Mouse (Mus musculus) testis, adult 2 months (tissue): ENCODE results near the gene Rpl7l1. TPM values are rescaled to one million over a fixed set of nuclear protein-coding genes. Genes with fewer than 3 reads are reported as not detected.
"Not testable (repeated sequence)": the region's sequence is repeated elsewhere in the genome, so short reads cannot be mapped to it uniquely, and the experiment has no call there.

ENCODE experiments used
- H3K27ac ChIP-seq: fragments of 200-500 bp; 2 replicates; pipeline ENCODE4 v1.5.1; 2012; ENCODE audit warnings: low read depth, low read length; ENCODE audit not compliant: control insufficient read depth, insufficient read depth
- H3K27me3 ChIP-seq: fragments of 200-500 bp; 2 replicates; pipeline ENCODE4 v1.6.1; 2012; ENCODE audit warnings: mild to moderate bottlenecking, low read length, moderate library complexity; ENCODE audit not compliant: control insufficient read depth, insufficient read depth
- H3K36me3 ChIP-seq: fragments of 200-500 bp; 2 replicates; pipeline ENCODE4 v1.6.1; 2012; ENCODE audit warnings: mild to moderate bottlenecking, low read length; ENCODE audit not compliant: control insufficient read depth, insufficient read depth
- H3K4me1 ChIP-seq: fragments of 200-500 bp; 2 replicates; pipeline ENCODE4 v1.6.1; 2012; ENCODE audit warnings: low read length; ENCODE audit not compliant: control insufficient read depth, insufficient read depth
- H3K4me3 ChIP-seq: fragments of 200-500 bp; 2 replicates; pipeline ENCODE4 v1.5.1; 2012; ENCODE audit warnings: low read depth, mild to moderate bottlenecking, low read length, moderate library complexity, mixed read lengths; ENCODE audit not compliant: control insufficient read depth
- CTCF ChIP-seq: fragments of 200-500 bp; IDR thresholded peaks from 2 replicates; pipeline ENCODE4 v1.5.1; 2012; ENCODE audit warnings: low read depth, mild to moderate bottlenecking, inconsistent platforms, low read length, moderate library complexity; ENCODE audit not compliant: control insufficient read depth, insufficient read depth, insufficient replicate concordance
- POLR2A ChIP-seq: fragments of 200-500 bp; IDR thresholded peaks from 2 replicates; pipeline ENCODE4 v1.6.1; 2012; ENCODE audit warnings: low read depth, mild to moderate bottlenecking, inconsistent platforms, low read length, moderate library complexity; ENCODE audit not compliant: control insufficient read depth
- polyA plus RNA-seq: library from polyadenylated mRNA; depleted of rRNA; stranded (reverse); fragments of >200 nt; gene quantifications from 2 replicates; pipeline ENCODE4 v1.2.3, GENCODE M21; 2012

Gene Rpl7l1
- polyA plus RNA-seq, 1 experiment, result 14.1 TPM

DNA sequence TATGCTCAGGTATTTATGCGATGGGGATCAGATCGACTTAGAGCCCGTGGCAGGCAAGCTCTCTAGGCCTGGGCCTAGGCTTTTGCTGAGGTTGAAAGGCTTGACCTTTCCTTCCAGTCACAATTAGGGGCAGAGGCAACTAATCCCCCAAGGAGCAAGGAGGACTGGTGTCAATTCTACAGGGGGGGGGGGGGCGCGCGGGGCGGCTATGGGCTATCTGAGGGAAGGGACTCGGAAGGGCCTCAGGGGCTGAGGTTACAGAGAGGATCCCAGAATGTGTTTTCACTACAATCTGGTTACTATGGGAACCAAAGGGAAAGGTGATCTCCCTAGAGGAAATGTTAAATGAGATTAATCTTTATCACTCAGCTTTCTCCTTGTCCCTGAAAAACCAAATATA, 14.9 kb upstream of the Rpl7l1 start:
- Histone ChIP-seq H3K4me3 (no peak overlapping the region), H3K4me1 (no peaks in the 10 kb centered on the region), H3K27ac (no peak overlapping the region), H3K36me3 (no peaks in the 10 kb centered on the region; the same call in 1 of the 2 replicates), H3K27me3 (no peaks in the 10 kb centered on the region)
- TF ChIP-seq POLR2A (no peak), CTCF (no peak)

DNA sequence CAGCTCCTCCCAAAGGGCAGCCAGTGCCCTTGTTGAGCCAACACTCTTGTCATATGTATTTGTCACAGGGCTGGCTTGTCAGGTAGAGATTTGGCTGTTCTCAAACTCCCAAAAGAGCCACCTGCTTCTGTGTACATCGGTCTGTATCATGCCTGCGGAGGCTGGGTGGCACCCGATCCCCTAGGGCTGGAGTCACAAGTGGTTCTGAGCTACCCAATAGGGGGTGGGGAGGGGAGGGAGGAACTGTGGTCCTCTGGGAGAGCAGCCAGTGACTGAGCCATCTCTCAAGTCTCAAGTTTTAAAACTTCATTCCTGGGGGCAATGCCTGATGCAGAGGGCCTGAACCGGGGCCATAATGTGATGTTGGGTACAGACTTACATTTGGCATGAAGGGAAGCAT, 14.3 kb upstream of the Rpl7l1 start:
- TF ChIP-seq POLR2A, result no peak
- no peak for TF ChIP-seq CTCF
- H3K4me3 ChIP-seq, result no peak overlapping the region

DNA sequence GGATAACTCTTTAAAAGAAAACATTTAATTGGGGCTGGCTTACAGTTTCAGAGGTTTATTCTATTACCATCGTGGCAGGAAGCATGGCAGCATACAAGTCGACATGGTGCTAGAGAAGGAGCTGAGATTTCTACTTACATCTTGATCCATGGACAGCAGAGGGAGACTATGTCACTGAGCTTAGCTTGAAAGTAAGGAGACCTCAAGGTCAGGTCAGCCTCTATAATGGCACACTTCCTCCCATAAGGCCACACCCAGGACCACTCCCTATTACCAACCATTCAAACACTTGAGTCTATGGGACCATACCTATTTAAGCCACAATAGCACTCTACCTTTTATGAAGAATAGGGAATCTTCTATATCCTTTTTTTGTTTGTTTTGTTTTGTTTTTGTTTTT, 10.5 kb upstream of the Rpl7l1 start:
- H3K36me3 ChIP-seq, result no peaks in the 10 kb centered on the region
- no peak for TF ChIP-seq POLR2A
- TF ChIP-seq CTCF, result no peak
- H3K4me3 ChIP-seq, result no peak overlapping the region
- H3K27ac ChIP-seq, result no peak overlapping the region
- no peaks in the 10 kb centered on the region for H3K4me1 ChIP-seq
- H3K27me3 ChIP-seq, result no peaks in the 10 kb centered on the region

More for the DNA sequence above, 14.3 kb upstream of the Rpl7l1 start:
- Histone ChIP-seq H3K36me3 (no peaks in the 10 kb centered on the region; the same call in 1 of the 2 replicates), H3K27me3 (no peaks in the 10 kb centered on the region), H3K4me1 (no peaks in the 10 kb centered on the region), H3K27ac (no peak overlapping the region)

DNA sequence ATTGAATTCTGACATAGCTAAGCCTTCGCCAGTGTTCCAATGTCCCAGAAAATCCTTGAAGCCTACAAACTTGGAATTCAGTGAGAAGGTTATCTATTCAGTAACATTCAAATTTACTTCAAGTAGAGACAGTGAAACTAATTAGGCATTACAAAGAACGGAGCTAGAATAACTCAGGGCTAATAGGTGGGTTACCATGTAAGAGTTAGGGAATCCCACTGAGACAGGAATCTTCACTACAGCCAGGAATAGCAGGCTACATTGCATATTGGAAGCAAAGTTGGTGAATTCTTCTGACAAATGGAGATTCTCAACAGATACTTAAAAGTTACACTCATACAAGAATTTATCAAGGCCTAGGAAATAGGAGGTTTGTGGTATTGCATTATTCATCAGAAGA, 5.5 kb upstream of the Rpl7l1 start:
- not testable (repeated sequence) for H3K27ac ChIP-seq, H3K36me3 ChIP-seq, H3K27me3 ChIP-seq, H3K4me3 ChIP-seq, H3K4me1 ChIP-seq

DNA sequence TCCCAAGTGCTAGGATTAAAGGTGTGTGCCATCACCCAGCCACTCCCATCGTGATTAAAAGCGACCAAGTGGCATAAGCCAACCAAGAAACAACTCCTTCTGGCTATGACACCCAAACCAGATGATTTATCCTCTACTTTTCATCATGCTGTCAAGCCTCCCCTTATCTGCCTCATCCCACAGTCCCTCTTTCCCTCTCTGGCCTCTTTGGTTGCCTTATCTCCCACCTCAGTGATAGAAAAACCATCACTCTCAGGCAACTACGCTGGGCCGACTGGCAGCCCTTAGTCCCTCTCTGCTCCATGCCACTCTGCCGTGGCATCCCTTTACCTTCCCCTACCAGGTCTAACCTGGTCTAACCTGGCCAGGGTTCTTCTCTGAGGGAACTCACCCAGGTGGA, 4.5 kb upstream of the Rpl7l1 start:
- Histone ChIP-seq H3K27me3 (no peaks in the 10 kb centered on the region), H3K36me3 (no peaks in the 10 kb centered on the region), H3K27ac (no peak overlapping the region), H3K4me3 (no peak overlapping the region), H3K4me1 (no peaks in the 10 kb centered on the region)
- TF ChIP-seq CTCF (no peak), POLR2A (no peak)

DNA sequence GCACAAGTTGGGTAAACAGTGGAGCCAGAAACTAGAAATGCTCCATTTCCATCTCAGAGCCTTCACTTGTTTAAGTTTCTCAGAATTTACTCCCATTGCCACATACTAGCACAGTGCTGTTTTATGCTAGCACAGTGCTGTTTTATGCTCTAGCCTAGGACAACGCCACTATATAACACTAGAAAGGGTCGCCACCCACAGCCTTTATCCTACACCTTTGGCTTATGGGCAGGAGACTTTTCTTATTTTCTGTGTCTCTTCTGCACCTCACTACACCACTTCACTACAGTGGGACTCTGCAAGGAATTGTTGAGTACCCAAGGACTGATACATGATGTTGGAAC, 722 bp upstream of the Rpl7l1 start:
- TF ChIP-seq CTCF (no peak), POLR2A (no peak)
- Histone ChIP-seq H3K4me3 (no peak overlapping the region), H3K27me3 (no peaks in the 10 kb centered on the region), H3K4me1 (no peaks in the 10 kb centered on the region; the same call in 1 of the 2 replicates), H3K27ac (no peak overlapping the region), H3K36me3 (peaks cover 2% of the 10 kb centered on the region; the same call in 1 of the 2 replicates)

DNA sequence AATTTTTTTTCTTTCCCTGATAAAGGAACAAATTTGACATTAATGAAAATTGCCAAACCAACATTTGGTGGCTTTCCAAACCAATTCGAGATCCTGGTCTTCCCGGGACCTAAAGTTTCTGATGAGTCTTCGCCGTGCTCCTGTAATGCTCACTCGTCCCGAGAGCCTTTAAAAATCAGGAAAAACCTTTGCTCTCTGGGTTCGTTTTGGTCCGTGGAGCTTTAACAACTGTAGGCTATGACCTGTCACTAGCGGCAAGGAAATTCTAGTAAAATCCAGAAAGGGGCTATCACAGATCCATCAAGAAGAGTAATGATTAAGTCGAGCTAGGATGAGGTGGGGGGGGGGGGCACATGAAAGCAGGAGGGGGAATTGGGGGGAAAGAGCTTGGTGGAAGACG, 596 bp downstream of the Rpl7l1 start:
- H3K27ac ChIP-seq, result peak overlapping the region; percentile 75
- H3K4me1 ChIP-seq, result no peaks in the 10 kb centered on the region; the same call in 1 of the 2 replicates
- peak overlapping the region; percentile 92 for H3K4me3 ChIP-seq
- peaks cover 2% of the 10 kb centered on the region; the same call in 1 of the 2 replicates for H3K36me3 ChIP-seq
- TF ChIP-seq POLR2A, result no peak
- no peak for TF ChIP-seq CTCF
- no peaks in the 10 kb centered on the region for H3K27me3 ChIP-seq

DNA sequence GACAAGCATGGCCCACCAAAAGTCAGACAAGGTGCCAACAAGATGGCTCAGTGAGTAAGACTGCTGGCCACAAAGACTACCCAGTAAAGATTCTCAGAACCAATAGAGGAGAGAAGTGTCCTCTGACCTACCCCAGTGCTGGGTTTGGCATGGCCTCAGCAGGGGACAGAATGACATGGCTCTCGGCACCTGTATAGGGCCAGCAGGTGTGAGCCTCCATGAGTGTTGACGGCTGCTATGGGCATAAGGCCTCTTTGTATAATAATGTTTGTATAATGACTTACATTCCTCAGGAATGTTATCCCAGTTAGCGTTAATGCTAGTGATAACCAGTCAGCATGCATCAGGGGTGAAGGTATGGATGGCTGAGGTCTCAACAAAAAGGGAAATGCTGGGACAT, 6.4 kb downstream of the Rpl7l1 start:
- H3K4me3 ChIP-seq, result no peak overlapping the region
- peaks cover 6% of the 10 kb centered on the region; the same call in 1 of the 2 replicates for H3K36me3 ChIP-seq
- H3K27me3 ChIP-seq, result no peaks in the 10 kb centered on the region
- H3K27ac ChIP-seq, result no peak overlapping the region
- TF ChIP-seq POLR2A, result no peak
- H3K4me1 ChIP-seq, result peaks cover 4% of the 10 kb centered on the region
